Mouse (Mus musculus) testis, postnatal 10 days (tissue): ENCODE results near the gene Os9.
A peak's percentile ranks its signal among the peaks of the same experiment; 100 is the strongest.
"Not testable (repeated sequence)": the region's sequence is repeated elsewhere in the genome, so short reads cannot be mapped to it uniquely, and the experiment has no call there.

Source experiments
- DNase-seq: peaks from one replicate; pipeline ENCODE4 v3.0.0; 2021; ENCODE audit warnings: low spot score

Os9 gene

DNA sequence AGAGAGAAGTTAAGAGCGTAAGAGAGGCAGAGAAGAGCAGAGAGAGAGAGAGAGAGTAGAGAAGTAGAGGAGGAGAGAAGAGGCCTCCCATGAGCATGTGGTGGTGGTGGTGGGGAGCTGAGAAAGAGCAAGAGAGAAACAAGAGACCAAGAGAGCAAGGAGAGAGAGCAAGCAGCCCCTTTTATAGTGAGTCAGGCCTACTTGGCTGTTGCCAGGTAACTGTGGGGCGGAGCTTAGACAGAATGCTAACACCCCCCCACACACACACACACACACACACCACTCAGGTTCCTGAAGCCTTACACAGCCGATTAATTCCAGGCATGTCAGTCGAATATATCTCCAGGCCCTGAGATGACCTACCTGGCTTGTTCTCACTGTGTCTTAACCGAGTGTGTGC, 24.4 kb upstream of the Os9 start:
- DNase-seq, result no peak

DNA sequence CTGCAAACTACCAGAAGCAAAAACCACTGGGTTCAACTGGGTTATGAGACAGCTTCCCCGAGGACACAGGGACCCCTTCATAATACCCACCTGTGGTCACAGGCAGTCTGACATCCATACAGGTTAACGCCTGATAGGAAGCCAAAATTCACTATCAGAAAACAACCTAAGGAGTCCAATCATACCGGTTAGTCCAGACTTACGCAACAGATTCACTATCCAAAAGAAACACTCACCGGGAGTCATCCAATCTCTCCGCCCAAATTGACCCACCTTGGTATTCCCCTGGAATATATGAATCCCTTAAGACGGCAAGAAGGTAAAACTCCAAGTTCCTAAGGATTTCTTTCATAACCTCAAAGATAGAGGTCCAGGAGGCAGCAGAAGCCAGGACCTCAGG, 23.6 kb upstream of the Os9 start:
- DNase-seq, result no peak

DNA sequence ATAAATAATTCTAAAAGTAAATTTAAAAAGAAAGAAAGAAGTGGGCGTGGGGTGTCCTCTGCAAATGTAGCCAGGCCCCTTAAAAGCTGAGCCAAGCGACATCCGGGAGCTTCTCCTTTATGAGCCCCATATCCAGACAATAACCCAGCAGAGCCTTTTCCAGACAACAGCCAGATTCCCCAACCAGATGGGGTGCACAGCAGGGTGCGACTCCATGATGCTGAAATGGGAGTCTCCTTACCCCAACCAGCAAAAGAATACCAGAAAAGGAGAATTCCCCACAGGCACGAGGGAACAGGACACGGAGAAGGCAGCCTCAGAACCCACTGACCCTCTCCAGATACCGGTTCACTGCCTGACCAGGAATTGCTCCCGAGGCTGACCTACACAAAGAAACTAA, 22.3 kb upstream of the Os9 start:
- no peak for DNase-seq

DNA sequence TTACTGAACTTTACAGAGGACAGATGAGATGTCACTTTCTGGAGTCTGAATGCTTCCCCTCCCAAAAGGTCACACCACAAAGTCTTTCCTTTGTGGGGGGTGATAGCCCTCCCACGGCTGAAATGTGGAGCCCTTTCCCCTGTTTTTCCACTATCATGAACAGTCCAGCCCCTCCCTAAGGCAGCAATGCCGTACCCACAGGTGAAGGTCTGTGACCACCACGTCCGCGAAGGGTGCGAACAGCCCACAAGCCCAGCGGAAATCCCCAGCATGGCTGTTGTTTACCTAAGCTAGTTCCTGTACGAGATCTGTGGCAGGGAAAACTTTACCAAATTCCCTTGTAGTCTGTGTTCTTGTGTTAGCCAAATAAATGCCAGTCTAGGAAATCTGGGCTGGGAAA, 20.6 kb upstream of the Os9 start:
- DNase-seq, result no peak

DNA sequence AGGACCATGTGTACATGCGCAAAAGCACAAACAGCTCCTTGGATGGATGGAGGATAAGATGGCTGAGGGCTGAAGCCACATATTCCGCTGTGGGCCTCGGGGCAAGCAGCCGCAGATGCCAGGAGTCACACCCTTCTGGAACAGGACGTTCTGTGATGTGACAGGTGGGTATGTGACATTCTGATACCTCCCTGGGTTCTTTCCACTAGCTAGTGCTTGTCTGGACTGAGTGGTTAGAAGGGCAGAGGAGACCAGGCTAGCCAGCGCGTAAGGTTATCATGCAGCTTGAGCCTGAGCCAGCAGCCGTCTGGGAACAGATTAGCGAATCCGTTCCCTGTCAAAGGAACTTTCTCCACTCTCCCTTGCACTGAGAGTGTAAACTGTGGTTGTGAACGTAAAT, 20.0 kb upstream of the Os9 start:
- no peak for DNase-seq

DNA sequence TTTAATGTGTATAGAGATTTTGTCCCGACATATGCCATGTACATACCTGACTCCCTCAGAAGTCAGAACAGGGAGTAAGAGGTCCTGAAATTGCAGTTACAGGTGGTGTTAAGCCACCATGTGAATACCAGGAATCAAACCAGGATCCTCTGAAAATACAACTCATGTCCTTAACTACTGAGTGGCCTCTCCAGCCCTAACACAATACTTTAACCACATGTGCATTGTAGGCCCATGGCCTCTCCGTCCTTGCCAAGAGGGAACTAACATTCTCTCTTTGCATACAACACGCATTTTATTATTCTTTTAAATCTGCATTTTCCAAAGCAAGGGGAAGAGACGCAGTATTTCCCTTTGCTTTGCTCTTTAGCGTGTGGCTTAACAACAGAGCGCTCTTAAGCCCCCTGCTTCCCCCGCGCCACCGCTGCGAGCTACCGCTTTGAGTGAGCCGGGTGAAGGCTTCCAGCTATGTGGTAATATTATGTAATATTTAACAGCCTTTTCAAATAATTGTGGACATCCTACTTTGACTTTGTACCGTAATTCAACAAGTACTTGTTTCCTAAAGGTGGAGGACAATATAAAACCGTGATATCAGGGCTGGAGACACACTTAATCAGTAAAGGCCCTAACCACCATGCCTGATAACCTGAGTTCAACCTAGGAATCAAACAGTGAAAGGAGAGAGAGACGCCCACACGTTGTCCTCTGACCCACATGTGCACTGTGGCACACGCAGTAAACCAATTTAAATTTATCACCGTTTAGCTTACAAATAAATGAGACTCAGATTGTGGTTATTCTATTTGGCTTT, 17.6 kb upstream of the Os9 start:
- DNase-seq, result no peak

DNA sequence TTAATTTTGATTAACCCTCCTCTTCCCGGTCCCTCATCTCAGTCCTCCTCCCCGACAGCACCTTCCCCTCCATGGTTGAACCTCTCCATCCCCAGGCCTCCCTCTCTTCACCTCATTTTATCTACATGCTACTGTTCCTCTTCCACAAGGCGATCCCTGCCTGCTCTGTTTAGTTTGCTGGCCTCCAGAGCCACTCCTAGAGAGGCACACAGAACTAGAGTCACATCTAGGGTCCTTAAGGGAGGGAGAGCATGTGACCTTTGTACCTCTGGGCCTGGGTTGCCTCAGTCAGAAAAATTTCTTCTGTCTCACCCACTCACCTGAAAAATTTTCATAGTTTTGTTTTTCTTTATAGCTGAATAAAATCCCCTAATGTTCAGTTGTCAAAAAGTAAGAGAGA, 17.0 kb upstream of the Os9 start:
- DNase-seq, result no peak

DNA sequence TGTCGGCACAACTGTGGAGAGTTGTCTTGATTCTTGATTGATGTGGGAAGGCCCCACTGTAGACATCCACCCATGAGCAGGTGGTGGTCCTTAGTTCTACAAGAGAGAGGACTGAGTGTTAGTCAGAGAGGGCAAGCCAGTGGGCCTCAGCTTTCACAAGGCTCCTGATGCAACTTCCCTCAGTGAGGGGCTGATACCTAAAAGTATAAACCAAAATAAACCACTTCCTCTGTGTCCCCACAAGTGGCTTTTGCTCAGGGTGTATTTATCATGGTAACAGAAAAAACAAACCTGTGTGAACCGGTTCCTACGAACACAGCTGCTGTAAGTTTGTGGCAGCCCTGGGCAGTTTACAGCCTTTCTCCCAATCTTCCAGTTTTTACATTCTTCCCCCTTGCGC, 15.6 kb upstream of the Os9 start:
- DNase-seq, result no peak

DNA sequence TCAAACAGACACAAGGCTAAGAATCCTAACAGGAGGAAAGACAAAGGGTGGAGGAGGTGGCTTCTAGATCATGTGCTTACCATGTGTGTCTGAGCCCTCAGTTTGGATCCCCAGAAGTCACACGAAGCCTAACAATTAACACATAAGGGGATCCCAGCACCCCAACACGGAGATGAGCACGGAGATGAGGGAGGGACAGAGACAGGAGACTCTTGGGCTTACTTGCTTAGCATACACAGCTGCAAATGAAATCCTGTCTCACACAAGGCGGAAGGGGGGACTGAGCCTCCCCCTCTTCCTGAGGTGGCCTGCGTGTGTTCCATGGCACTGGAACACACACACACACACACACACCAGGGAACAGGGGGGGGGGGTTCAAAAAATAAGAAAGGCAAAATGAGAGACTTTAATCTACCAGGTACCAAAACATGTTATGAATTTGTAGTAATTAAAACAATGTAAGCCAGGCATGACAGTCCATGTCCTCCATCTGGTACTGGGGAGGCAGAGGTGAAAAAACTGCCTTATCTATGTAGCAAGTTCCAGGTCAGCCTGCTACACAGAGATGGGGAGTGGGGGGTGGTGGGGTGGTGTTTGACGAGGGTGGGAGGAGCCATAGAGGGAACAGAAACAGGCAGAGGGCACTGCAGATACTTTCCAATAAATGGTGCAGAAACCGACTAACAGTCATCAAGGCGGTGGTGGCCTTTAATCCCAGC, 14.3 kb upstream of the Os9 start:
- DNase-seq, result no peak

DNA sequence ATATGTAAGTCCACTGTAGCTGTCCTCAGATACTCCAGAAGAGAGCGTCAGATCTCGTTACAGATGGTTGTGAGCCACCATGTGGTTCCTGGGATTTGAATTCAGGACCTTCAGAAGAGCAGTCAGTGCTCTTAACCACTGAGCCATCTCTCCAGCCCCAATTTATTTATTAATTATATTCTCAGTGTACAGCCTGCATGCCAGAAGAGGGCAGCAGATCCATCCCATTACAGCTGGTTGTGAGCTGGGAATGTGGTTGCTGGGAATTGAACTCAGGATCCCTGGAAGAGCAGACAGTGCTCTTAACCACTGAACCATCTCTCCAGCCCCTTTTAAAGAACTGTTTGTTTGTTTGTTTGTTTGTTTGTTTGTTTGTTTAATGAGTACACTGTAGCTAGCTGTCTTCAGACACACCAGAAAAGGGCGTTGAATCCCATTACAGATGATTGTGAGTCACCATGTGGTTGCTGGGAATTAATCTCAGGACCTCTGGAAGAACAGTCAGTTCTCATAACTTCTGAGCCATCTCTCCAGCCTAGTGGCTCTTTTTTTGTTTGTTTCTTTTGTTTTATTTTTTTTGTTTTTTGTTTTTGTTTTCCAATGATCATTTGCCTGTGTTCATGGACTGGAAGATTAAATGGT, 13.6 kb upstream of the Os9 start:
- not testable (repeated sequence) for DNase-seq

DNA sequence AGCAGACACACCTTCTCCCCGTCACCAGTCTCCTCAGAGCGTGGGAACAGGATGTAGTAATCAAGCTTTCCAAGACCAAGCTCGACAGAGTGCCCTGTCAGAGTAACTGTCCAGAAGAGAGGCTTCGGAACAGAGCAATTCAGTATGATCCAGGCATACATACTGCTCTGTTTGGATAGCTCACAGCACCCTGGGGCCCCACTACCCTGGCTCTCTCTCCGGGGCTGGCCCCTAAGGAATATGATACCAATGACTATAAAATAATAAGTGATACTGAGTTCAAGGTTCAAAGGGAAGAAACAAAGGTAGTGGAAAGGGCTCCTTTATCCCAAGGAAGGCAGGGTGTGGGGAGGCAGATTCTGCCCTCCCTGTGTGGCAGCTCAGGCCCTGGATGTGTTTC, 11.5 kb upstream of the Os9 start:
- no peak for DNase-seq

DNA sequence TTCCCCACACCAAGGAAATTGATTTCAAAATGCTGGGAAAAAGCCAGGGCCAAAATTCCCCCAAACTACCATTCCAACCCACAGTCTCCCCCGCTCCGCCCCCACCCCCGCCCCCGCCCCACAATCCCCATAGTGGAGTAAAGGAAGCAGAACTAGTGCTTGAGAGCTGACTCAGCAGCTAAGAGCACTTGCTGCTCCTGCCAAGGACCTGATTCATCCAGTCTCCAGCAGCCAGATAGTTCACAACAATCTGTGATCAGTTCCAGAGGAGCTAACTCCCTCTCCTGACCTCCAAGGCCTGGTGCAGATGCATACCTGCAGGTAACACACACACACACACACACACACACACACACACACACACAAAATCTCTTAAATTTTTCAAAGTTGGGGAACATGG, 8.5 kb upstream of the Os9 start:
- no peak for DNase-seq

DNA sequence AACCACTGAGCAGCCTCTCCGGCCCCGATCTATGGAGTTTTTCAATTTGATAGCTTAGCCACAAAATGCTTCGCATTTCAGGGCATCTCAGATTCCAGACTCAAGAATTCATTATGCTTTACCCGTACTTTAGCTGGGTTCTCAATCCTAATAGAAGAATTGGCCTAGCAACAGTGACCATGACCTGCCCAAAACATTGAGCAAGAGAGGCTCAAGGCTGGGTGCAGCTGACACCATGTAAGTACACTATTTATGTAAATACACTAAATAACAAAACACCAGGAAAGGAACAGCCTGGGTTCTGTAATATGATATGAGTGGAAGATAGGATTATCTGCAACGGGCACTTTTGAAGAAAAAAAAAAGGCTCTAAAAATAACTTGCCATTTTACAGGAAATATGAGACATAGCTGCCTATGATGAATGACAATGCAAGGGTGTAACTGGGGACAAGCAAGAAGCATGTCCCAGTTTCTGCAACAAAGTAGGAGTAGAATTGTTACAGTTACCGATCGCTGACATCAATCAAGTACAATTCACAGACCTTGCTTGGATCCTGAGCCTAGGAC, 6.9 kb upstream of the Os9 start:
- DNase-seq, result no peak

DNA sequence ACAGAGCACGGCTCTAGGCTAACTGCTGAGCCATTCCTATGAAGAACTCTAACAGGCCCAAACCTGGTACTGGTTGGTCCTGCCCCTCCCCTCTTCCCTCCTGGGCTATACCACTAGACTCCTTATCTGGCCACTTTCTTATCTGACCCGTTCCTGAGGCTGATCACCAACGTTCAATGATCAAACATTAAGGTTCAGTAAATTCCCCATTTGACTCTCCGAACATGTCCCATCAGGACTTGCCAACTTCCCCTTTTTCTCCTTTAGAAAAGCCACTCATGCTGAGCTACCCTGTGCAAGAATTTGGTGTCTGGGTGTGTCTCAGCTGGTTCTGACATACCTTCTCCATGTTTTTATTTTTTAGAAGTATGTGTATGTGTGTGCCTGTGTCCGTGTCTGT, 5.6 kb upstream of the Os9 start:
- no peak for DNase-seq

DNA sequence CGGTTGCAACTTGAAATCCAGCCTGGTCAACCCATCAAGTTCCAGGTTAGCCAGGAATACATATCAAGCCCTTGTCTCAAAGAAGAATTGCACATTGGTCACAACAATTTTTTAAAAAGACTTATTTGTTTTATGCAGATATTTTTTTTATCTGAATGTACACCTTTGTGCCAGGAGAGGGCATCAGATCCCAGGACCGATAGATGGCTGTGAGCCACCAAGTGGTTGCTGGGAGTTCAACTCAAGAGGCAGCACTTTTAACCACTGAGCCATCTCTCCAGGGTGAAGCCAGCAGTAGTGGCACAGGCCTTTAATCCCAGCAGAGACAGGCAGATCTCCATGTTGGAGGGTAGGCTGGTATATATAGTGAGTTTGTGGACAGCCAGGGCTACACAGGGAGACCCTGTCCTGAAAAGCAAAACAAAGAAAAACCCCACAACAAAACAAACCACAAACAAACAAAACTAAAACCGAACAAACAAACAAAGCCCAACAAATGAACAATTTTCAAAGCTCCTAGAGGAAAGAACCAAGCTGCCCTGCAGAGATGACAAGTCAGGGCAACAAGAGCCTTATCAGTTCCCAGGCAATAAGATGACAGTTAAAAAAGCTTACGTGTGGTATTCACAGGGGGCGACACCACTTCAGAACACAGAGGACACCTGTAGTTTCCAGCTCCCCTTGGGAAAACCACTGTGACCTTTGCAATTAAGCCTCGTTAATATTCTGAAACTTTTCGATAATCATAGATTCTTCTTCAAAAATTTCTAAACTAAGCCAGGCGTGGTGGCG, 4.5 kb upstream of the Os9 start:
- no peak for DNase-seq

DNA sequence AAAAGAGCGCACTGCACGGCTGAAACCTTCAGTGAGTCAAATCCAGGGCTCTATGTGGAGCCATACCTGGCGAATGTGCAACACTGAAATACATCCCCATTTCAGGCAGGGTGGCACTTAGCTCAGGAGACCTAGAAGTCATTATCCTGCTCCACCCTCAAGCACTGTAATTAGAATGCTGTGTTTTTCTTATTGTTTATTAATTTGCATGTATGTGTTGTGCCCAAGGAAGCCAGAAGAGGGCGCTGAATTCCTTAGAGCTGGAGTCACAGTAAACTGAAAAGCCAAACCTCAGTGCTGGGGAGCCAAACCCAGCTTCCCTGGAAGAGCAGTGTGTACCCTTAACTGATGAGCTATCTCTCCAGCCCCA, 2.5 kb upstream of the Os9 start:
- peak; percentile 80 for DNase-seq

DNA sequence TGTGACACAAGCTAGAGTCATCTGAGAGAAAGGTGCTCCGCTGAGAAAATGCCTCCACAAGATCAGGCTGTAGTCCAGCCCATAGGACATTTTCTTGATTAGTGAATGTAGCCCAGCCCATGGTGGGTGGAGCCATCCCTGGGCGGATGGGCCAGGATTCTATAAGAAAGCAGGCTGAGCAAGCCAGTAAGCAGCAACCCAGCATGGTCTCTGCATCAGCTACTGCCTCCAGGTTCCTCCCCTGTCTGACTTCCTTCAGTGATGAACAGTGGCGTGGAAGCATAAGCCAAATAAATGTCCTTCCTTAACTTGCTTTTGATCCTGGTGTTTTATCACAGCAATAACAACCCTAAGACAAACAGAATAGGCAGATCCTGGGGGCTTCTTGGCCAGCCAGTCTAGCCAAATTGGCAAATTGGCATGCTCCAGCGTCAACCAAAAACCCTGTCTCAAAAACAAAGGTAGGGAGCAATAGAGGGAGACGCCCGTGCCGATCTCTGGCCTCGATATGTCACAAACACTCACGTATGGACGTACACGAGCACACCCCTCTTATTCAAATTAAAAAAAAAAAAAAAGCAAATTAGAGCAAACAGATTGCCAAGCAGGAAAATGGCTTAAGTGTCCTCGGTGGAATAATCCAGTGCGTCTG, 2.0 kb upstream of the Os9 start:
- DNase-seq, result no peak

DNA sequence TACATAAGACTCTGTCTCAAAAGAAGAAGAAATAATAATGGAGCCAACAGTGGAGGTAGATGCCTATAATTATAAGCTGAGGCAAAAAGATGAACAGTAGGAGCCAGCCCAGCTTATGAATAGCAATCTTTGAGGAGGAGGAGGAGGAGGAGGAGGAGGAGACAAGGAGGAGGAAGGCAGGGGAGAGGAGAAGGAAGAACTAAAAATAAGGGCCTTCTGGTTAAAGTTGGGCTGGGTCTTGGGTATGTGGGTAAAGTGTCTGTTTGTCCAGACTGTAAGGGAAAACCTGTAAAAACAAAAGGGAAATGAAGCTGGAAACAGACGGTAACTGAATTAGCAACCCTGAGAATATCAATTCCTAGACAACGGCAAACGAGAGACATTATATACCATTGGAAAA, 1.1 kb upstream of the Os9 start:
- DNase-seq, result no peak

DNA sequence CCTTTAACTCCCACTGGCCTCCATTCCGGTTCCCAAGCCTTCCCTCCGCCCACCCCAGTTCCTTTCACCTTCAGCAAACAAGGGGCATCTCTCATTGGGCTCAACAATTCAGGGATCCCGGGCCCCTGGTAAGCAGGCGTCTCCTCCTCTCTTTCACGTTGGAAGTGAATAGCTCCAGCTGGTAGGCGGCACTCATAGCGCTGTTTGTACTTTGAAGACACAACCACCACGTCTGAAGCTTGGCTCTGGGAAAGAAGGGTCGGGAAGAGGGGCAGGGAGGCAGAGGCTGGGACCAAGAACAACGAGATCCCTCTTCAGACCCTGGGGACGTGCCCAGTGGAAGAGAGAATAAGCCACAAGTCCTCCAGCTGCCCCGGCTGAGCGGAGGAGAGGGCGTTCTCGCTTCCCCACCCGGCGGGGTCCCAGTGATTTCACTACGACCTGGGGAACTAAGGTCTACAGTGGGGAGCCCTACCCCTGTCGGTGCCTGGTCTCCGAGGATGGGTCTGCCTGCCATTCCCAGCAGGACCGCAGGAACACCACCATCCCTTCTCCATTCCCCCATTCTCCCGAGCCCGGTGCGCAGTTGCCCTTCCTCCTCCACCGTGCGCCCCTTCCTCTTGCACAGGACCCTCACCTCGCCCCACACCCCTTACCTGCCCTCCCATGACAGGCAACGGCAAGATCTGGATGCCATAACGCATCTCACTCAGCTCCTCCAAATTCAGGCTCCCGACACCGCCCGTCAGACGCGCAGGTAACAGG, 448 bp downstream of the Os9 start:
- peak; percentile 55 for DNase-seq

DNA sequence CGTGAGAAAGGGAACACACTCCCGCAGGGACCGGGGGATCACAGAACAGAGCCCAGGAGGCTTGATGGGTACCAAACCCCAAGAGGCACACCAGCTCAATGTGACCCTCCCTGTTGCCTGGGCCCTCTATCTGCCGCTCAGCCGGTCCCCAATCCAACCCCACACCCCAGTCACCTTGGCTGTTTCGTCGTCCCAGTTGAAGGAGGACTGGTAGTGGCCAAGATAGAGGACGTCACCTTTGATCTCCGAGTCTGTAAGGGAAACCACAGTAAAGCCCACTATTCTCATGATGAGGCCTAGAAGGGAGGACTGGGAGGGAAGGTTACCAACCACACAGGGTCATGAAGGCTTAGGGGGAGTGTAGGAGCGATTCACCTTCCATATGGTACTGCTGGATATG, 1.7 kb downstream of the Os9 start:
- DNase-seq, result no peak

DNA sequence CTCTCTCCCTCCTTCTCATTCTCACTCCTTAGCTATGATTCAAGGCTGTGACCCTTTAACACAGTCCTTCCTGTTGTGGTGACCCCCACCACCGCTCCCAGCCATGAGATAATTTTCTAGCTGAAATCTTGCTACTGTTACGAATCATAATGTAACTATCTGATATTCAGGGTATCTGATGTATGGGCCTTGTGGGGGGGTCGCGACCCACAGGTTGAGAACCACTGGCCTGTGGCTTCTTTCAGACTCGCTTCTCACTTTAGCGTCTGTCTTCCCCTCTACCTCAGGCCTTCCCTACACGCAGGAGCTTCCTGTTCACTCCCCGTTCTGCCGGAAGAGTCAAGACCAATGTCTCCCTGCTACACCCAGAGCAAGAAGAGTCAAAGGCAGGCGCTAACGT, 2.5 kb downstream of the Os9 start:
- no peak for DNase-seq
